In genomic region chr2:122665253-122665972, GRCm38 (mm10) we compare ENCODE assay signal across 16 mouse cellular contexts. TPM values are rescaled to one million over a fixed set of nuclear protein-coding genes. Genes with fewer than 3 reads are reported as not detected.
DNase-seq lines count a peak whose midpoint lies in the region; ATAC-seq and TF ChIP-seq lines count a peak whose summit lies in the region.
"Had no signal": no experiment of that assay in that cellular context is flagged by ENCODE, and none has a peak within 500 bp of the region (broad histone marks: within the 10 kb centered on the region; RNA-seq: fewer than 3 reads in every experiment).

No protein-coding gene starts in this region.

- H3K27me3 ChIP-seq in kidney, embryonic 16.5 days (ENCODE audit: insufficient read depth, low read length), result 0 out of 2 replicates have a peak, but pooled peaks cover 4% of the 10 kb centered on the region
- no peaks in the 10 kb centered on the region for H3K27me3 ChIP-seq in myocyte (ENCODE audit: control insufficient read depth, insufficient read depth, insufficient read length)
- H3K27me3 ChIP-seq: neural tube, embryonic 12.5 days; stomach, embryonic 15.5 days had no signal

- no peak overlapping the region for H3K9ac ChIP-seq in kidney, embryonic 16.5 days (replicated peaks; ENCODE audit: low read length)
- H3K9ac ChIP-seq: forebrain, postnatal 0 days; lung, embryonic 14.5 days; neural tube, embryonic 12.5 days; stomach, embryonic 15.5 days had no signal

- ATAC-seq in kidney, embryonic 16.5 days (ENCODE audit: low FRiP score, low TSS enrichment), result 0 out of 2 replicates have a peak, but pooled peaks have one; percentile 19
- ATAC-seq: forebrain, postnatal 0 days; midbrain, embryonic 16.5 days had no signal

- no peak overlapping the region for H3ac ChIP-seq in myocyte (ENCODE audit: control insufficient read depth, insufficient read length)

- 62% methylated on average over 6 of the region's 6 CpGs for WGBS in kidney, embryonic 16.5 days

- no peak overlapping the region for H3K27ac ChIP-seq in kidney, embryonic 16.5 days (ENCODE audit: low read length)
- H3K27ac ChIP-seq: neural tube, embryonic 12.5 days; stomach, embryonic 15.5 days had no signal

- H3K79me2 ChIP-seq in myocyte (ENCODE audit: control insufficient read depth, insufficient read depth), result no peaks in the 10 kb centered on the region

- no peak overlapping the region for H3K4me2 ChIP-seq in kidney, embryonic 16.5 days (replicated peaks; ENCODE audit: low read depth, low read length)
- peak overlapping the region; percentile 56 for H3K4me2 ChIP-seq in myocyte (ENCODE audit: low read depth)
- H3K4me2 ChIP-seq: liver, embryonic 11.5 days; lung, embryonic 14.5 days; neural tube, embryonic 12.5 days; stomach, embryonic 15.5 days had no signal

- no peaks in the 10 kb centered on the region for H3K36me3 ChIP-seq in kidney, embryonic 16.5 days (ENCODE audit: insufficient read depth, low read length)
- H3K36me3 ChIP-seq in myocyte (ENCODE audit: control insufficient read depth, insufficient read depth), result no peaks in the 10 kb centered on the region
- H3K36me3 ChIP-seq: neural tube, embryonic 12.5 days; stomach, embryonic 15.5 days had no signal

- no peak for TF ChIP-seq POLR2A in myocyte (IDR thresholded peaks at IDR 0.05; ENCODE audit: insufficient read length, low read depth)

- no peak overlapping the region for H3K4me3 ChIP-seq in kidney, embryonic 16.5 days (ENCODE audit: low read length)
- H3K4me3 ChIP-seq in myocyte, result peak overlapping the region; percentile 9
- H3K4me3 ChIP-seq: neural tube, embryonic 12.5 days; stomach, embryonic 15.5 days had no signal

- no peaks in the 10 kb centered on the region for H3K9me3 ChIP-seq in kidney, embryonic 16.5 days (ENCODE audit: low read length)
- H3K9me3 ChIP-seq: neural tube, embryonic 12.5 days; stomach, embryonic 15.5 days had no signal

- DNase-seq in kidney, postnatal 10 days, result no peak
- DNase-seq in Muller cell, postnatal 12 days (ENCODE audit: inconsistent ontology term), result peak; percentile 35
- peak; percentile 27 for DNase-seq in induced T-regulatory cell, adult 2 months (ENCODE audit: low read depth)
- no peak for DNase-seq in thymus, postnatal 0 days (ENCODE audit: low spot score)
- DNase-seq in cerebellum, adult 11-12 months, result no peak
- DNase-seq: forebrain, postnatal 0 days had no signal

- no peaks in the 10 kb centered on the region for H3K4me1 ChIP-seq in kidney, embryonic 16.5 days (ENCODE audit: insufficient read depth, low read length)
- H3K4me1 ChIP-seq: neural tube, embryonic 12.5 days; stomach, embryonic 15.5 days had no signal

TF ChIP-seq in myocyte, 11 proteins besides CTCF, POLR2A, EP300 and RAD21:
- TF ChIP-seq MAX (IDR thresholded peaks at IDR 0.05; ENCODE audit: low read depth) (no peak), POLR2AphosphoS2 (IDR thresholded peaks at IDR 0.05; ENCODE audit: insufficient read length, low read depth) (peak; percentile 21), MYOD1 (IDR thresholded peaks at IDR 0.05; ENCODE audit: control insufficient read depth in 1 of 3, insufficient read length in 2 of 3, low read depth in 2 of 3) (no peak)

RNA-seq across cellular contexts. Expression of gene AA467197, which starts 28.6 kb away (rescaled TPM):
- polyA plus RNA-seq in kidney, embryonic 16.5 days (2015; fragmentation: Nextera tagmentation; extraction: Ambion mirVana), result not detected in 2 replicates
- 1.2 TPM for polyA plus RNA-seq in myocyte (2012; fragmentation: generic; extraction: Trizol)
- 25.3 and 27.2 TPM in 2 replicates for polyA plus RNA-seq in thymus, postnatal 0 days (2015; fragmentation: Nextera tagmentation; extraction: Ambion mirVana)
- polyA plus RNA-seq: embryonic facial prominence, embryonic 11.5 days; forebrain, postnatal 0 days; heart, embryonic 14.5 days; kidney, embryonic 14.5 days; liver, embryonic 11.5 days; lung, embryonic 14.5 days; midbrain, embryonic 16.5 days had no signal

RNA-seq across cellular contexts. Expression of gene Slc30a4, which starts 37.0 kb away (rescaled TPM):
- 6.2 and 6.4 TPM in 2 replicates for polyA plus RNA-seq in kidney, embryonic 16.5 days (2015; fragmentation: Nextera tagmentation; extraction: Ambion mirVana)
- 17.7 TPM for polyA plus RNA-seq in myocyte (2012; fragmentation: generic; extraction: Trizol)
- 5.9 and 6.2 TPM in 2 replicates for polyA plus RNA-seq in thymus, postnatal 0 days (2015; fragmentation: Nextera tagmentation; extraction: Ambion mirVana)

RNA-seq across cellular contexts. Expression of gene Gatm, which starts 54.3 kb away (rescaled TPM):
- 83.1 and 98.7 TPM in 2 replicates for polyA plus RNA-seq in kidney, embryonic 16.5 days (2015; fragmentation: Nextera tagmentation; extraction: Ambion mirVana)
- polyA plus RNA-seq in myocyte (2012; fragmentation: generic; extraction: Trizol), result 65.2 TPM
- 6.3 and 7.4 TPM in 2 replicates for polyA plus RNA-seq in thymus, postnatal 0 days (2015; fragmentation: Nextera tagmentation; extraction: Ambion mirVana)

Comparison
In these comparisons a context has a peak if more than half of its experiments do, and no peak if none do; other contexts are left out.
1. DNase-seq: peak in Muller cell, postnatal 12 days (single experiment) and induced T-regulatory cell, adult 2 months (single experiment); none in kidney, postnatal 10 days (single experiment), thymus, postnatal 0 days (single experiment) and cerebellum, adult 11-12 months (single experiment).
2. RNA of gene AA467197, which starts 28.6 kb away (polyA plus RNA-seq): 25.3 to 27.2 TPM in thymus, postnatal 0 days; 1.2 TPM in myocyte (single experiment) and not detected in kidney, embryonic 16.5 days; every median in the first group is over 10 times any median in the second.